Mouse (Mus musculus): ENCODE measurements around the gene Pgam2. TPM values are rescaled to one million over a fixed set of nuclear protein-coding genes. Genes with fewer than 3 reads are reported as not detected.

Pgam2 gene
- polyA plus RNA-seq, 1 experiment from 2014 or later: not detected

GRCm38 (mm10) chr11:5797928-5798327 is 5.6 kb downstream of the Pgam2 start:
- Histone ChIP-seq H3K4me3 (ENCODE audit: inconsistent target) (no peak overlapping the region), H3K79me2 (ENCODE audit: inconsistent target) (peaks cover 10% of the 10 kb centered on the region; the same call in 1 of the 2 replicates), H3K36me3 (ENCODE audit: inconsistent target) (peaks cover 78% of the 10 kb centered on the region), H3K27ac (no peak overlapping the region)
- WGBS (ENCODE audit: missing documents): 92% methylated on average over 5 of the region's 5 CpGs

- peaks cover 84% of the 10 kb centered on the region for H3K36me3 ChIP-seq (ENCODE audit: inconsistent target)
- H3K79me2 ChIP-seq (ENCODE audit: inconsistent target): peaks cover 10% of the 10 kb centered on the region; the same call in 1 of the 2 replicates
- no peak overlapping the region for H3K4me3 ChIP-seq (ENCODE audit: inconsistent target)
- no peak overlapping the region for H3K27ac ChIP-seq
- WGBS (ENCODE audit: missing documents): 94% methylated on average over 11 of the region's 11 CpGs
Observed at GRCm38 (mm10) chr11:5797371-5797770, 6.2 kb downstream of the Pgam2 start.

GRCm38 (mm10) chr11:5796939-5797338 is 6.6 kb downstream of the Pgam2 start:
- WGBS (ENCODE audit: missing documents): 93% methylated on average over 13 of the region's 15 CpGs
- no peak overlapping the region for H3K4me3 ChIP-seq (ENCODE audit: inconsistent target)
- peaks cover 88% of the 10 kb centered on the region for H3K36me3 ChIP-seq (ENCODE audit: inconsistent target)
- H3K27ac ChIP-seq: no peak overlapping the region
- peaks cover 13% of the 10 kb centered on the region; the same call in 1 of the 2 replicates for H3K79me2 ChIP-seq (ENCODE audit: inconsistent target)

GRCm38 (mm10) chr11:5795706-5796105 is 7.8 kb downstream of the Pgam2 start:
- H3K4me3 ChIP-seq (ENCODE audit: inconsistent target): no peak overlapping the region
- H3K27ac ChIP-seq: peak overlapping the region; percentile 7; the same call in 1 of the 2 replicates
- peaks cover 96% of the 10 kb centered on the region for H3K36me3 ChIP-seq (ENCODE audit: inconsistent target)
- 85% methylated on average over 7 of the region's 7 CpGs for WGBS (ENCODE audit: missing documents)
- H3K79me2 ChIP-seq (ENCODE audit: inconsistent target): peaks cover 25% of the 10 kb centered on the region

GRCm38 (mm10) chr11:5795290-5795689 is 8.2 kb downstream of the Pgam2 start:
- WGBS (ENCODE audit: missing documents): 90% methylated on average over 9 of the region's 9 CpGs
- Histone ChIP-seq H3K27ac (0 out of 2 replicates have a peak overlapping the region, but pooled peaks have one; percentile 7), H3K4me3 (ENCODE audit: inconsistent target) (no peak overlapping the region), H3K79me2 (ENCODE audit: inconsistent target) (peaks cover 29% of the 10 kb centered on the region), H3K36me3 (ENCODE audit: inconsistent target) (peaks cover 92% of the 10 kb centered on the region)

- no peak overlapping the region for H3K4me3 ChIP-seq (ENCODE audit: inconsistent target)
- WGBS (ENCODE audit: missing documents): 80% methylated on average over 1 of the region's 1 CpGs
- H3K36me3 ChIP-seq (ENCODE audit: inconsistent target): peaks cover 46% of the 10 kb centered on the region
- peak overlapping the region; percentile 91 for H3K27ac ChIP-seq
- peaks cover 59% of the 10 kb centered on the region for H3K79me2 ChIP-seq (ENCODE audit: inconsistent target)
Observed at GRCm38 (mm10) chr11:5790431-5790830, 13.1 kb downstream of the Pgam2 start.

- Histone ChIP-seq H3K36me3 (ENCODE audit: inconsistent target) (peaks cover 40% of the 10 kb centered on the region), H3K79me2 (ENCODE audit: inconsistent target) (peaks cover 59% of the 10 kb centered on the region), H3K4me3 (ENCODE audit: inconsistent target) (peak overlapping the region; percentile 94), H3K27ac (peak overlapping the region; percentile 91)
- 6% methylated on average over 3 of the region's 3 CpGs for WGBS (ENCODE audit: missing documents)
Observed at GRCm38 (mm10) chr11:5789754-5790333, 13.7 kb downstream of the Pgam2 start.

- Histone ChIP-seq H3K27ac (peak overlapping the region; percentile 91), H3K4me3 (ENCODE audit: inconsistent target) (peak overlapping the region; percentile 94), H3K79me2 (ENCODE audit: inconsistent target) (peaks cover 59% of the 10 kb centered on the region), H3K36me3 (ENCODE audit: inconsistent target) (peaks cover 34% of the 10 kb centered on the region)
- WGBS (ENCODE audit: missing documents): 34% methylated on average over 6 of the region's 6 CpGs
Observed at GRCm38 (mm10) chr11:5789071-5789753, 14.3 kb downstream of the Pgam2 start.

- Histone ChIP-seq H3K27ac (peak within 1 kb of the TSS; percentile 98), H3K36me3 (ENCODE audit: inconsistent target) (peaks cover 25% of the 10 kb centered on the region; the same call in 1 of the 2 replicates), H3K4me3 (ENCODE audit: inconsistent target) (peak within 1 kb of the TSS; percentile 94), H3K79me2 (ENCODE audit: inconsistent target) (peaks cover 52% of the 10 kb centered on the region)
- under 1% methylated on average over 64 of the region's 74 CpGs for WGBS (ENCODE audit: missing documents)
Observed at GRCm38 (mm10) chr11:5788056-5789014, 15.2 kb downstream of the Pgam2 start, which contains the start of gene Dbnl. Dbnl (plus strand) TSS chr11:5788488.

GRCm38 (mm10) chr11:5787671-5788055 is 15.9 kb downstream of the Pgam2 start:
- Histone ChIP-seq H3K27ac (peak overlapping the region; percentile 98), H3K36me3 (ENCODE audit: inconsistent target) (peaks cover 18% of the 10 kb centered on the region; the same call in 1 of the 2 replicates), H3K79me2 (ENCODE audit: inconsistent target) (peaks cover 49% of the 10 kb centered on the region), H3K4me3 (ENCODE audit: inconsistent target) (peak overlapping the region; percentile 94)
- WGBS (ENCODE audit: missing documents): 5% methylated on average over 8 of the region's 8 CpGs

GRCm38 (mm10) chr11:5785732-5786131 is 17.8 kb downstream of the Pgam2 start:
- no peak overlapping the region for H3K4me3 ChIP-seq (ENCODE audit: inconsistent target)
- no peaks in the 10 kb centered on the region; the same call in 1 of the 2 replicates for H3K36me3 ChIP-seq (ENCODE audit: inconsistent target)
- H3K27ac ChIP-seq: peak overlapping the region; percentile 98
- H3K79me2 ChIP-seq (ENCODE audit: inconsistent target): peaks cover 34% of the 10 kb centered on the region

- WGBS (ENCODE audit: missing documents): 86% methylated on average over 8 of the region's 8 CpGs
Observed at GRCm38 (mm10) chr11:5782199-5782944, 21.2 kb downstream of the Pgam2 start.

GRCm38 (mm10) chr11:5780035-5780499 is 23.5 kb downstream of the Pgam2 start:
- no peaks in the 10 kb centered on the region for H3K79me2 ChIP-seq (ENCODE audit: inconsistent target)
- no peaks in the 10 kb centered on the region for H3K36me3 ChIP-seq (ENCODE audit: inconsistent target)
- H3K27ac ChIP-seq: no peak overlapping the region
- 94% methylated on average over 6 of the region's 6 CpGs for WGBS (ENCODE audit: missing documents)
- no peak overlapping the region for H3K4me3 ChIP-seq (ENCODE audit: inconsistent target)

More at GRCm38 (mm10) chr11:5782199-5782944, 21.2 kb downstream of the Pgam2 start:
- H3K27ac ChIP-seq: no peak overlapping the region
- H3K36me3 ChIP-seq (ENCODE audit: inconsistent target): no peaks in the 10 kb centered on the region
- H3K4me3 ChIP-seq (ENCODE audit: inconsistent target): no peak overlapping the region
- peaks cover 10% of the 10 kb centered on the region; the same call in 1 of the 2 replicates for H3K79me2 ChIP-seq (ENCODE audit: inconsistent target)

GRCm38 (mm10) chr11:5778481-5778880 is 25.1 kb downstream of the Pgam2 start:
- H3K79me2 ChIP-seq (ENCODE audit: inconsistent target): no peaks in the 10 kb centered on the region
- no peak overlapping the region for H3K27ac ChIP-seq
- H3K4me3 ChIP-seq (ENCODE audit: inconsistent target): no peak overlapping the region
- H3K36me3 ChIP-seq (ENCODE audit: inconsistent target): no peaks in the 10 kb centered on the region
- 76% methylated on average over 2 of the region's 2 CpGs for WGBS (ENCODE audit: missing documents)

Data from macrophage (primary cell).